Mouse (Mus musculus): ENCODE measurements around the gene Olfr710. TPM values are rescaled to one million over a fixed set of nuclear protein-coding genes. Genes with fewer than 3 reads are reported as not detected.
"Not testable (repeated sequence)": the region's sequence is repeated elsewhere in the genome, so short reads cannot be mapped to it uniquely, and the experiment has no call there.

Olfr710 gene
- not detected in 2 replicates for polyA plus RNA-seq (2012; rRNA removed)

- Histone ChIP-seq H3K36me3 (ENCODE audit: control insufficient read depth, insufficient read depth, low read length) (no peaks in the 10 kb centered on the region), H3K4me1 (ENCODE audit: control insufficient read depth, insufficient read depth, low read length) (no peaks in the 10 kb centered on the region), H3K27me3 (ENCODE audit: control insufficient read depth, insufficient read depth, low read length) (no peaks in the 10 kb centered on the region), H3K4me3 (ENCODE audit: control insufficient read depth, low read depth, low read length) (no peak within 1 kb of the TSS), H3K27ac (ENCODE audit: control insufficient read depth, insufficient read depth, low read depth, low read length) (no peak within 1 kb of the TSS)
- TF ChIP-seq CTCF (IDR thresholded peaks at IDR 0.05; ENCODE audit: control insufficient read depth, insufficient read depth, insufficient replicate concordance, low read depth, low read length) (no peak), POLR2A (IDR thresholded peaks at IDR 0.05; ENCODE audit: control insufficient read depth, low read depth, low read length) (no peak)
Measured at GRCm38 (mm10) chr7:106948212-106948611, at the start of gene Olfr710. TSS of gene Olfr710 (minus strand) at chr7:106948312.

GRCm38 (mm10) chr7:106985236-106985635 lies 37.1 kb upstream of the Olfr710 start:
- Histone ChIP-seq H3K27me3 (ENCODE audit: control insufficient read depth, insufficient read depth, low read length) (no peaks in the 10 kb centered on the region), H3K36me3 (ENCODE audit: control insufficient read depth, insufficient read depth, low read length) (no peaks in the 10 kb centered on the region), H3K4me3 (ENCODE audit: control insufficient read depth, low read depth, low read length) (no peak overlapping the region), H3K27ac (ENCODE audit: control insufficient read depth, insufficient read depth, low read depth, low read length) (no peak overlapping the region), H3K4me1 (ENCODE audit: control insufficient read depth, insufficient read depth, low read length) (no peaks in the 10 kb centered on the region)
- no peak for TF ChIP-seq CTCF (IDR thresholded peaks at IDR 0.05; ENCODE audit: control insufficient read depth, insufficient read depth, insufficient replicate concordance, low read depth, low read length)
- TF ChIP-seq POLR2A (IDR thresholded peaks at IDR 0.05; ENCODE audit: control insufficient read depth, low read depth, low read length): no peak

DNA sequence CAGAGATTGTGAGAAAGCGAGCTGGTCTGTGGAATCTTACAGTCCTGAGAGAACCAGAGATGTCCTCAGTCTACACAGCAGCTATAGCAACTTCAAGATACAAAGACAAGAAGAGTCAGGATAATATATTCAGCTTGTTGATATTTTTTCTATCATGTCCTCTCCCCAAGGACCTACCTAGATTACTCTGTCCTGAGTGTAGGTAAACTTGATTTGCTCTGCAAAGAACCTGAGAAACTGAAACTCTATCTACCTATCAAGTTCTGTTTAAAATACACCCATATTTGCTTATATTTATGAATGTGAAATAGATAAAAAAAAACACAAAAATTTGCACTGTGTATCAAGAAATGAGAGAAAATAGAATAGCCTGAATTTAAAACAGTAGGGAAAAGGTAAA lies 27.2 kb upstream of the Olfr710 start, which contains the start of gene Olfr711:
Olfr711 (minus strand) TSS at position 101 of the 400 bp plus-strand sequence.
- Histone ChIP-seq H3K27me3 (ENCODE audit: control insufficient read depth, insufficient read depth, low read length) (no peaks in the 10 kb centered on the region), H3K36me3 (ENCODE audit: control insufficient read depth, insufficient read depth, low read length) (no peaks in the 10 kb centered on the region), H3K4me3 (ENCODE audit: control insufficient read depth, low read depth, low read length) (no peak within 1 kb of the TSS), H3K27ac (ENCODE audit: control insufficient read depth, insufficient read depth, low read depth, low read length) (no peak within 1 kb of the TSS), H3K4me1 (ENCODE audit: control insufficient read depth, insufficient read depth, low read length) (no peaks in the 10 kb centered on the region)
- no peak for TF ChIP-seq CTCF (IDR thresholded peaks at IDR 0.05; ENCODE audit: control insufficient read depth, insufficient read depth, insufficient replicate concordance, low read depth, low read length)
- no peak for TF ChIP-seq POLR2A (IDR thresholded peaks at IDR 0.05; ENCODE audit: control insufficient read depth, low read depth, low read length)

- not testable (repeated sequence) for H3K4me1 ChIP-seq (ENCODE audit: control insufficient read depth, insufficient read depth, low read length); H3K27ac ChIP-seq (ENCODE audit: control insufficient read depth, insufficient read depth, low read depth, low read length); H3K4me3 ChIP-seq (ENCODE audit: control insufficient read depth, low read depth, low read length)
Measured at GRCm38 (mm10) chr7:106967503-106967902, 19.4 kb upstream of the Olfr710 start.

DNA sequence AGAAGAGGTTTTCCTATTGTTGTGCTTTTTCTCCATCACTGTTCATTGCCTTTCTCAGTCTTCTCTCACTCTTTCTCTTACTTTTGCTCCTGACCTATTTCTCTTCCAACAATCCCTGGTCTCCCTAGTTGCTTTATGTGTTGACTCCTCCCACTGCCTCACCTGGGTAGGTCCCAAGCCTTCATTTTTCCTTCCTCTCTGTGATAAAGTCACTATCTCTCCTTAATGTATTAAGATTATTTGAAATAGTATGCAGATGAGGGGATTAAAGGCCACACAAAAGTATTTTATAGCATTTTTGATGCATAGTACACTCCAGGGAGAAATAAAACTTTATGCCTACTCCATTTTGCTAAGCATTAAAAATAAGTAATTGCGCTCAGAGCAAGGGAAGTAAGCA lies 15.7 kb upstream of the Olfr710 start, which contains the start of gene Olfr6:
Olfr6 (minus strand) TSS at position 101 of the 400 bp plus-strand sequence.
- TF ChIP-seq POLR2A (IDR thresholded peaks at IDR 0.05; ENCODE audit: control insufficient read depth, low read depth, low read length) (no peak), CTCF (IDR thresholded peaks at IDR 0.05; ENCODE audit: control insufficient read depth, insufficient read depth, insufficient replicate concordance, low read depth, low read length) (no peak)
- no peak within 1 kb of the TSS for H3K4me3 ChIP-seq (ENCODE audit: control insufficient read depth, low read depth, low read length)
- no peaks in the 10 kb centered on the region for H3K4me1 ChIP-seq (ENCODE audit: control insufficient read depth, insufficient read depth, low read length)
- no peaks in the 10 kb centered on the region for H3K36me3 ChIP-seq (ENCODE audit: control insufficient read depth, insufficient read depth, low read length)
- H3K27ac ChIP-seq (ENCODE audit: control insufficient read depth, insufficient read depth, low read depth, low read length): no peak within 1 kb of the TSS
- no peaks in the 10 kb centered on the region for H3K27me3 ChIP-seq (ENCODE audit: control insufficient read depth, insufficient read depth, low read length)

More at GRCm38 (mm10) chr7:106967503-106967902, 19.4 kb upstream of the Olfr710 start:
- H3K36me3 ChIP-seq (ENCODE audit: control insufficient read depth, insufficient read depth, low read length); H3K27me3 ChIP-seq (ENCODE audit: control insufficient read depth, insufficient read depth, low read length): not testable (repeated sequence)

DNA sequence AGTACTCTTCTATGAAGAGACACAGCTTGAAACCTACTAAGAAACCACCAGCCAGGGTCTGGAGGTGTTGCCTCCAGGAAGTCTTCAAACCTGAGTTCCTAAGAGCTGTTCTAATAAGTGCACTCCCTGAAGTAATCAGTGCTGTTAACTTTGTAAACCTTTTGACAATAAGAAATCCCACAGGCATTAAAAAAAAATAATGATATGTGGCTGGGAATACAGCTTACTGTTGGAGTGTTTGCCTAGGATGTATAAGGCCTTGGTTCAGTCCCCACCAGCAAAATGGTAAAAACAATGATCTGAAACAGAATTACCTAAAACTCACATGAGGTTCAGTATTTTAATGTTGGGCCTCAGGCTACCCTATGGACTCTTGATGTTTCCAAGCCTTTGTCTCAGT lies 16.0 kb downstream of the Olfr710 start, which contains the start of gene Olfr709-ps1:
Olfr709-ps1 (minus strand) TSS at position 101 of the 400 bp plus-strand sequence.
- Histone ChIP-seq H3K27ac (ENCODE audit: control insufficient read depth, insufficient read depth, low read depth, low read length) (no peak within 1 kb of the TSS), H3K4me3 (ENCODE audit: control insufficient read depth, low read depth, low read length) (no peak within 1 kb of the TSS), H3K36me3 (ENCODE audit: control insufficient read depth, insufficient read depth, low read length) (no peaks in the 10 kb centered on the region), H3K27me3 (ENCODE audit: control insufficient read depth, insufficient read depth, low read length) (no peaks in the 10 kb centered on the region), H3K4me1 (ENCODE audit: control insufficient read depth, insufficient read depth, low read length) (no peaks in the 10 kb centered on the region)
- TF ChIP-seq POLR2A (IDR thresholded peaks at IDR 0.05; ENCODE audit: control insufficient read depth, low read depth, low read length): no peak
- no peak for TF ChIP-seq CTCF (IDR thresholded peaks at IDR 0.05; ENCODE audit: control insufficient read depth, insufficient read depth, insufficient replicate concordance, low read depth, low read length)

DNA sequence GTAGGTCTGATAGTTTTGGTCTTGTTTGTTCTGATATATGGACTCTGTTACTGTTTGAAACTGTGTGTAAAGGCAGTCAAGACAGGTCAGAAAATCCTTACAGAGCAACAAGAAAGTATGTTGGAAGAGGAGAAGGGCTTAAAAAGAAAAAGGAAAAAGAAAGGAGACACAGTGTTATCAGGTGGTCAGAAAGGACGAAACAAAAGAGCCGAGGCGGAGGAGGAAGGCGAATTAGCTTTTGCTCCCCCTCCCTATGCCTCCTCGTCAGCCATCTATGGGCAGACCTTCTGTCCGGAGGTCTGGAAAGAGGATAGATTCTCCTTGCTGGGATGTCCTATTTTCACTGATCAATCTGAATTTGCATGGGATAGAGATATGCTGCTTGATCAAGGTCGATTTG lies 27.2 kb downstream of the Olfr710 start:
- H3K4me3 ChIP-seq (ENCODE audit: control insufficient read depth, low read depth, low read length); H3K36me3 ChIP-seq (ENCODE audit: control insufficient read depth, insufficient read depth, low read length); H3K4me1 ChIP-seq (ENCODE audit: control insufficient read depth, insufficient read depth, low read length); H3K27me3 ChIP-seq (ENCODE audit: control insufficient read depth, insufficient read depth, low read length); H3K27ac ChIP-seq (ENCODE audit: control insufficient read depth, insufficient read depth, low read depth, low read length): not testable (repeated sequence)

- Histone ChIP-seq H3K4me3 (ENCODE audit: control insufficient read depth, low read depth, low read length) (no peak within 1 kb of the TSS), H3K36me3 (ENCODE audit: control insufficient read depth, insufficient read depth, low read length) (no peaks in the 10 kb centered on the region)
- no peak for TF ChIP-seq POLR2A (IDR thresholded peaks at IDR 0.05; ENCODE audit: control insufficient read depth, low read depth, low read length)
- TF ChIP-seq CTCF (IDR thresholded peaks at IDR 0.05; ENCODE audit: control insufficient read depth, insufficient read depth, insufficient replicate concordance, low read depth, low read length): no peak
Measured at GRCm38 (mm10) chr7:106907676-106908075, 40.4 kb downstream of the Olfr710 start, which contains the start of gene Olfr1532-ps1. TSS of gene Olfr1532-ps1 (plus strand) at chr7:106908001.

GRCm38 (mm10) chr7:106901141-106901540 lies 47.0 kb downstream of the Olfr710 start, which contains the start of gene Olfr707:
TSS of gene Olfr707 (minus strand) at chr7:106901241.
- not testable (repeated sequence) for H3K4me1 ChIP-seq (ENCODE audit: control insufficient read depth, insufficient read depth, low read length); H3K36me3 ChIP-seq (ENCODE audit: control insufficient read depth, insufficient read depth, low read length); H3K27me3 ChIP-seq (ENCODE audit: control insufficient read depth, insufficient read depth, low read length); H3K4me3 ChIP-seq (ENCODE audit: control insufficient read depth, low read depth, low read length); H3K27ac ChIP-seq (ENCODE audit: control insufficient read depth, insufficient read depth, low read depth, low read length)

More at GRCm38 (mm10) chr7:106907676-106908075, 40.4 kb downstream of the Olfr710 start, which contains the start of gene Olfr1532-ps1:
- Histone ChIP-seq H3K27ac (ENCODE audit: control insufficient read depth, insufficient read depth, low read depth, low read length) (no peak within 1 kb of the TSS), H3K4me1 (ENCODE audit: control insufficient read depth, insufficient read depth, low read length) (no peaks in the 10 kb centered on the region), H3K27me3 (ENCODE audit: control insufficient read depth, insufficient read depth, low read length) (no peaks in the 10 kb centered on the region)
